Mouse (Mus musculus) limb, embryonic 10.5 days (tissue): Measurements from ENCODE around the gene Bves. TPM values are rescaled to one million over a fixed set of nuclear protein-coding genes. Genes with fewer than 3 reads are reported as not detected.

Source experiments
- polyA plus RNA-seq: library from polyadenylated mRNA; unstranded; fragments of >200 nt; fragmentation: Nextera tagmentation; extraction: Ambion mirVana; gene quantifications from 2 replicates; pipeline ENCODE4 v1.2.1, GENCODE M21; 2016

Gene Bves
- polyA plus RNA-seq, 1 experiment from 2014 or later: 5.3 TPM

Other genes with a start within 250 kb of the Bves start
- gene Popdc3, start 157.7 kb upstream of the Bves start, polyA plus RNA-seq: 0.82 and 1.2 TPM in 2 replicates
- gene Lin28b, start 150.6 kb downstream of the Bves start, polyA plus RNA-seq: 44.7 and 59.5 TPM in 2 replicates
- gene Hace1, start 242.1 kb downstream of the Bves start, polyA plus RNA-seq: 21.8 and 26.7 TPM in 2 replicates